Mouse (Mus musculus) intestine, embryonic 16.5 days (tissue): ENCODE results near the gene Oas1d. TPM values are rescaled to one million over a fixed set of nuclear protein-coding genes. Genes with fewer than 3 reads are reported as not detected.
"Not testable (repeated sequence)": the region's sequence is repeated elsewhere in the genome, so short reads cannot be mapped to it uniquely, and the experiment has no call there.

Experiments
- ATAC-seq: fragments of 200-750 bp; cut with Nextera tagmentation; 2 replicates; pipeline ENCODE4 v1.8.0; 2017; ENCODE audit warnings: moderate TSS enrichment, moderate library complexity
- H3K27ac ChIP-seq: fragments of 300-500 bp; sonication (generic); 2 replicates; pipeline ENCODE4 v1.5.1; 2014; ENCODE audit warnings: mild to moderate bottlenecking, low read length
- H3K27me3 ChIP-seq: fragments of 300-500 bp; sonication (generic); replicated peaks from 2 replicates; pipeline ENCODE4 v1.6.1; 2014; ENCODE audit warnings: low read length, control low read depth, mixed read lengths; ENCODE audit not compliant: control insufficient read depth, insufficient read depth
- H3K36me3 ChIP-seq: fragments of 300-500 bp; sonication (generic); 2 replicates; pipeline ENCODE4 v1.6.1; 2014; ENCODE audit warnings: low read length, control low read depth; ENCODE audit not compliant: control insufficient read depth, insufficient read depth
- H3K4me1 ChIP-seq: fragments of 300-500 bp; sonication (generic); 2 replicates; pipeline ENCODE4 v1.6.1; 2014; ENCODE audit warnings: low read length, control low read depth, mixed read lengths; ENCODE audit not compliant: control insufficient read depth, insufficient read depth
- H3K4me2 ChIP-seq: fragments of 300-500 bp; sonication (generic); 2 replicates; pipeline ENCODE4 v1.6.1; 2014; ENCODE audit warnings: low read depth, low read length, control low read depth
- H3K4me3 ChIP-seq: fragments of 300-500 bp; sonication (generic); 2 replicates; pipeline ENCODE4 v1.5.1; 2014; ENCODE audit warnings: mild to moderate bottlenecking, low read length
- H3K9ac ChIP-seq: fragments of 300-500 bp; sonication (generic); 2 replicates; pipeline ENCODE4 v1.6.1; 2014; ENCODE audit warnings: low read depth, low read length
- H3K9me3 ChIP-seq: fragments of 300-500 bp; sonication (generic); 2 replicates; pipeline ENCODE4 v1.6.1; 2016; ENCODE audit warnings: low read length, control low read depth; ENCODE audit not compliant: control insufficient read depth
- WGBS: fragments of 180-500 bp; shearing (Covaris S2); extraction: QIAGEN DNeasy Blood & Tissue Kit; methylation state at CpG from one replicate; pipeline ENCODE4 v1.1.7; 2014; 5-methylcytosine and 5-hydroxymethylcytosine counted together
- polyA plus RNA-seq: library from polyadenylated mRNA; unstranded; fragments of >200 nt; fragmentation: Nextera tagmentation; extraction: Ambion mirVana; gene quantifications from 2 replicates; pipeline ENCODE4 v1.2.1, GENCODE M21; 2015

The Oas1d gene
- 0.06 TPM in 1 of 2 replicates, not detected in the other for polyA plus RNA-seq

GRCm38 (mm10) chr5:120914204-120914603 is at the start of gene Oas1d:
Gene Oas1d, plus strand, starts transcription at chr5:120914536.
- WGBS = 37% methylated on average over 8 of the region's 8 CpGs
- not testable (repeated sequence) for H3K4me3 ChIP-seq, ATAC-seq, H3K4me2 ChIP-seq, H3K27me3 ChIP-seq, H3K4me1 ChIP-seq, H3K36me3 ChIP-seq, H3K9me3 ChIP-seq, H3K27ac ChIP-seq, H3K9ac ChIP-seq

- H3K27me3 ChIP-seq = no peaks in the 10 kb centered on the region
Observed at GRCm38 (mm10) chr5:120865336-120865860, 48.9 kb upstream of the Oas1d start.

GRCm38 (mm10) chr5:120869436-120870015 is 44.8 kb upstream of the Oas1d start:
- no peak overlapping the region for H3K4me3 ChIP-seq
- WGBS = 84% methylated on average over 7 of the region's 7 CpGs
- H3K27me3 ChIP-seq = no peaks in the 10 kb centered on the region
- ATAC-seq = no peak
- H3K36me3 ChIP-seq = no peaks in the 10 kb centered on the region
- H3K4me1 ChIP-seq = no peaks in the 10 kb centered on the region
- H3K4me2 ChIP-seq = no peak overlapping the region
- no peak overlapping the region for H3K9ac ChIP-seq
- no peak overlapping the region for H3K27ac ChIP-seq
- H3K9me3 ChIP-seq = no peaks in the 10 kb centered on the region

More at GRCm38 (mm10) chr5:120865336-120865860, 48.9 kb upstream of the Oas1d start:
- Histone ChIP-seq H3K4me1 (no peaks in the 10 kb centered on the region), H3K4me2 (no peak overlapping the region), H3K4me3 (no peak overlapping the region), H3K9me3 (no peaks in the 10 kb centered on the region), H3K9ac (no peak overlapping the region), H3K36me3 (no peaks in the 10 kb centered on the region), H3K27ac (no peak overlapping the region)
- WGBS = 70% methylated on average over 3 of the region's 3 CpGs
- ATAC-seq = no peak

GRCm38 (mm10) chr5:120870081-120870480 is 44.3 kb upstream of the Oas1d start:
- no peaks in the 10 kb centered on the region for H3K36me3 ChIP-seq
- H3K9ac ChIP-seq = no peak overlapping the region
- H3K4me1 ChIP-seq = no peaks in the 10 kb centered on the region
- 58% methylated on average over 3 of the region's 3 CpGs for WGBS
- no peak overlapping the region for H3K27ac ChIP-seq
- no peaks in the 10 kb centered on the region for H3K9me3 ChIP-seq
- H3K27me3 ChIP-seq = no peaks in the 10 kb centered on the region
- H3K4me2 ChIP-seq = no peak overlapping the region
- no peak for ATAC-seq
- H3K4me3 ChIP-seq = no peak overlapping the region

- ATAC-seq = no peak
- WGBS = 79% methylated on average over 7 of the region's 7 CpGs
- H3K27ac ChIP-seq = no peak overlapping the region
Observed at GRCm38 (mm10) chr5:120870782-120871181, 43.6 kb upstream of the Oas1d start.

GRCm38 (mm10) chr5:120871469-120871868 is 42.9 kb upstream of the Oas1d start:
- Histone ChIP-seq H3K4me1 (no peaks in the 10 kb centered on the region), H3K36me3 (no peaks in the 10 kb centered on the region), H3K27me3 (no peaks in the 10 kb centered on the region), H3K9me3 (no peaks in the 10 kb centered on the region), H3K4me2 (no peak overlapping the region), H3K4me3 (no peak overlapping the region), H3K9ac (no peak overlapping the region), H3K27ac (no peak overlapping the region)
- no peak for ATAC-seq
- 56% methylated on average over 2 of the region's 2 CpGs for WGBS

More at GRCm38 (mm10) chr5:120870782-120871181, 43.6 kb upstream of the Oas1d start:
- no peak overlapping the region for H3K4me3 ChIP-seq
- no peaks in the 10 kb centered on the region for H3K9me3 ChIP-seq
- no peaks in the 10 kb centered on the region for H3K36me3 ChIP-seq
- H3K27me3 ChIP-seq = no peaks in the 10 kb centered on the region
- no peak overlapping the region for H3K9ac ChIP-seq
- H3K4me2 ChIP-seq = no peak overlapping the region
- no peaks in the 10 kb centered on the region for H3K4me1 ChIP-seq

GRCm38 (mm10) chr5:120876839-120877238 is 37.5 kb upstream of the Oas1d start:
- H3K9ac ChIP-seq, H3K4me1 ChIP-seq, ATAC-seq, H3K9me3 ChIP-seq, H3K27ac ChIP-seq, H3K4me3 ChIP-seq, H3K36me3 ChIP-seq, H3K4me2 ChIP-seq, H3K27me3 ChIP-seq: not testable (repeated sequence)
- WGBS = 61% methylated on average over 2 of the region's 3 CpGs

- WGBS = 78% methylated on average over 2 of the region's 2 CpGs
- ATAC-seq, H3K4me2 ChIP-seq, H3K36me3 ChIP-seq, H3K4me3 ChIP-seq, H3K27me3 ChIP-seq, H3K27ac ChIP-seq, H3K9ac ChIP-seq, H3K4me1 ChIP-seq, H3K9me3 ChIP-seq: not testable (repeated sequence)
Observed at GRCm38 (mm10) chr5:120877407-120877806, 36.9 kb upstream of the Oas1d start.

- H3K9me3 ChIP-seq, ATAC-seq, H3K9ac ChIP-seq, H3K27me3 ChIP-seq, H3K36me3 ChIP-seq, H3K4me3 ChIP-seq, H3K27ac ChIP-seq, H3K4me1 ChIP-seq, H3K4me2 ChIP-seq: not testable (repeated sequence)
- 52% methylated on average over 2 of the region's 2 CpGs for WGBS
Observed at GRCm38 (mm10) chr5:120878803-120879202, 35.5 kb upstream of the Oas1d start.

- not testable (repeated sequence) for H3K4me2 ChIP-seq, H3K4me3 ChIP-seq, H3K9ac ChIP-seq, H3K36me3 ChIP-seq, ATAC-seq, H3K27me3 ChIP-seq, H3K4me1 ChIP-seq, H3K9me3 ChIP-seq, H3K27ac ChIP-seq
- WGBS = 87% methylated on average over 6 of the region's 6 CpGs
Observed at GRCm38 (mm10) chr5:120881681-120882080, 32.7 kb upstream of the Oas1d start.
